31 mouse cellular contexts compared by ENCODE assay signal in the genomic region with DNA sequence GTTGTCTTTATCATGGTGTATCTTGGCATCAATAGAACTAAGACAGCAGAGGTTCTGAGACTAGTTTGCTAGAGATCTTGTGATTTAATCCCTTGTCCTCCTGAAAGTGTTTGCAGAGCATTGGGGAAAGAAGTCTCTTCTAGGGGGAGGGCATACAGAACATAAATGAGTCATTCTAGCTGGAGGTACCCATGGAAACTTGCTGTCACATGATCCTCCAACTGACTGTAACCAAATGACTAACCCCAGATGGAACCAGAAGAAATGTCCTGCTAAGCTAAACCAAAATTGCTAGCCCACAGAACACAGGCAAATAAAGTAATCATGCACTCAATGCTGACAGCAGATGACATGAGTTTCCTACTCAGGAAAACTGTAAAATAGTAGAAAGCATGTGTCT.
DNase-seq lines count a peak whose midpoint lies in the region; ATAC-seq and TF ChIP-seq lines count a peak whose summit lies in the region.
"Had no signal": no experiment of that assay in that cellular context is flagged by ENCODE, and none has a peak within 500 bp of the region (broad histone marks: within the 10 kb centered on the region; RNA-seq: fewer than 3 reads in every experiment).

No protein-coding gene starts in this region.

- no peak for TF ChIP-seq CTCF in layer of hippocampus, adult 2 months (conservative IDR thresholded peaks at IDR 0.05)

- TF ChIP-seq POLR2A in myocyte (IDR thresholded peaks at IDR 0.05; ENCODE audit: insufficient read length, low read depth), result no peak

- no peaks in the 10 kb centered on the region for H3K27me3 ChIP-seq in myocyte (ENCODE audit: control insufficient read depth, insufficient read depth, insufficient read length)
- no peaks in the 10 kb centered on the region for H3K27me3 ChIP-seq in kidney, embryonic 16.5 days (ENCODE audit: insufficient read depth, low read length)
- H3K27me3 ChIP-seq in heart, embryonic 11.5 days (ENCODE audit: control insufficient read depth, insufficient read depth, low read length), result no peaks in the 10 kb centered on the region
- H3K27me3 ChIP-seq: forebrain, embryonic 15.5 days; liver, embryonic 13.5 days; megakaryocyte, embryonic 14.5 days; midbrain, embryonic 13.5 days; stomach, embryonic 15.5 days had no signal

- H3K79me2 ChIP-seq in myocyte (ENCODE audit: control insufficient read depth, insufficient read depth), result no peaks in the 10 kb centered on the region

- no peak overlapping the region for H3K4me2 ChIP-seq in myocyte (ENCODE audit: low read depth)
- H3K4me2 ChIP-seq in kidney, embryonic 16.5 days (replicated peaks; ENCODE audit: low read depth, low read length), result no peak overlapping the region
- no peak overlapping the region for H3K4me2 ChIP-seq in heart, embryonic 11.5 days
- H3K4me2 ChIP-seq: forebrain, embryonic 15.5 days; liver, embryonic 13.5 days; midbrain, embryonic 13.5 days; stomach, embryonic 15.5 days had no signal

- ATAC-seq in CD4-positive, CD25-positive, alpha-beta regulatory T cell, adult 4 months, result peak; percentile 61
- ATAC-seq in kidney, embryonic 16.5 days (ENCODE audit: low FRiP score, low TSS enrichment), result no peak
- no peak for ATAC-seq in heart, embryonic 11.5 days (replicated peaks; ENCODE audit: insufficient number of reproducible peaks, low FRiP score, low TSS enrichment)
- ATAC-seq: forebrain, embryonic 15.5 days; hindbrain, embryonic 16.5 days; intestine, postnatal 0 days; lung, postnatal 0 days; midbrain, embryonic 13.5 days had no signal

- no peak overlapping the region for H3ac ChIP-seq in myocyte (ENCODE audit: control insufficient read depth, insufficient read length)

- peak in 1 of 2 experiments; percentile 3 for DNase-seq in layer of hippocampus, adult 2 months (ENCODE audit: low spot score in 2 of 2)
- no peak for DNase-seq in layer of hippocampus, adult 11-12 months (ENCODE audit: low spot score)
- peak; percentile 35 for DNase-seq in brain, adult 2 months (ENCODE audit: low read depth, low spot score)
- no peak for DNase-seq in adrenal gland, adult 18-20 months (ENCODE audit: low spot score in 2 of 2)
- DNase-seq: adrenal gland, postnatal 25 days; cerebellum, adult 2 months; cerebellum, postnatal 25 days; gastrocnemius, adult 2 months; gastrocnemius, postnatal 36 days; heart, postnatal 14 days; kidney, adult 9 months; kidney, postnatal 14 days; left cerebral cortex, postnatal 4 days; liver, embryonic 13.5 days; lung, adult 18-20 months; lung, postnatal 4 days; right cerebral cortex, postnatal 25 days had no signal

- H3K4me1 ChIP-seq in kidney, embryonic 16.5 days (ENCODE audit: insufficient read depth, low read length), result no peaks in the 10 kb centered on the region
- no peaks in the 10 kb centered on the region for H3K4me1 ChIP-seq in heart, embryonic 11.5 days (ENCODE audit: control insufficient read depth, insufficient read depth, low read length)
- H3K4me1 ChIP-seq: forebrain, embryonic 10.5 days; hindbrain, embryonic 10.5 days; liver, embryonic 13.5 days; megakaryocyte, embryonic 14.5 days; midbrain, embryonic 13.5 days; stomach, embryonic 15.5 days had no signal

- H3K9me3 ChIP-seq in kidney, embryonic 16.5 days (ENCODE audit: low read length), result no peaks in the 10 kb centered on the region
- H3K9me3 ChIP-seq in heart, embryonic 11.5 days (replicated peaks; ENCODE audit: control insufficient read depth, low read length), result no peaks in the 10 kb centered on the region
- H3K9me3 ChIP-seq: forebrain, embryonic 10.5 days; forebrain, embryonic 15.5 days; hindbrain, embryonic 10.5 days; liver, embryonic 13.5 days; megakaryocyte, embryonic 14.5 days; midbrain, embryonic 13.5 days; stomach, embryonic 15.5 days had no signal

- peak overlapping the region; percentile 39; the same call in 1 of the 2 replicates for H3K27ac ChIP-seq in layer of hippocampus, adult 2 months
- no peak overlapping the region for H3K27ac ChIP-seq in kidney, embryonic 16.5 days (ENCODE audit: low read length)
- H3K27ac ChIP-seq in heart, embryonic 11.5 days (ENCODE audit: low read depth, low read length), result no peak overlapping the region
- H3K27ac ChIP-seq: forebrain, embryonic 10.5 days; forebrain, embryonic 15.5 days; gastrocnemius, adult 2 months; hindbrain, embryonic 10.5 days; left cerebral cortex, adult 2 months; liver, embryonic 13.5 days; midbrain, embryonic 13.5 days; stomach, embryonic 15.5 days had no signal

- H3K4me3 ChIP-seq in layer of hippocampus, adult 2 months, result no peak overlapping the region
- H3K4me3 ChIP-seq in myocyte, result no peak overlapping the region
- H3K4me3 ChIP-seq in kidney, embryonic 16.5 days (ENCODE audit: low read length), result no peak overlapping the region
- no peak overlapping the region for H3K4me3 ChIP-seq in heart, embryonic 11.5 days (ENCODE audit: low read depth, low read length)
- H3K4me3 ChIP-seq: forebrain, embryonic 10.5 days; forebrain, embryonic 15.5 days; gastrocnemius, adult 2 months; hindbrain, embryonic 10.5 days; left cerebral cortex, adult 2 months; liver, embryonic 13.5 days; megakaryocyte, embryonic 14.5 days; midbrain, embryonic 13.5 days; stomach, embryonic 15.5 days had no signal

- H3K9ac ChIP-seq in kidney, embryonic 16.5 days (replicated peaks; ENCODE audit: low read length), result no peak overlapping the region
- H3K9ac ChIP-seq in heart, embryonic 11.5 days (ENCODE audit: low read depth, low read length), result no peak overlapping the region
- H3K9ac ChIP-seq: forebrain, embryonic 15.5 days; liver, embryonic 13.5 days; midbrain, embryonic 13.5 days; stomach, embryonic 15.5 days had no signal

- H3K36me3 ChIP-seq in myocyte (ENCODE audit: control insufficient read depth, insufficient read depth), result no peaks in the 10 kb centered on the region
- H3K36me3 ChIP-seq in kidney, embryonic 16.5 days (ENCODE audit: insufficient read depth, low read length), result no peaks in the 10 kb centered on the region
- H3K36me3 ChIP-seq in heart, embryonic 11.5 days (ENCODE audit: control insufficient read depth, insufficient read depth, low read length), result no peaks in the 10 kb centered on the region
- H3K36me3 ChIP-seq: forebrain, embryonic 10.5 days; forebrain, embryonic 15.5 days; hindbrain, embryonic 10.5 days; liver, embryonic 13.5 days; midbrain, embryonic 13.5 days; stomach, embryonic 15.5 days had no signal

TF ChIP-seq in myocyte, 11 proteins besides CTCF, POLR2A, EP300 and RAD21:
- TF ChIP-seq TCF12 (IDR thresholded peaks at IDR 0.05; ENCODE audit: insufficient read depth, poor library complexity, severe bottlenecking) (no peak), USF1 (IDR thresholded peaks at IDR 0.05; ENCODE audit: low read depth) (peak; percentile 81)
